Mouse (Mus musculus): ENCODE data around the gene Myo16. TPM values are rescaled to one million over a fixed set of nuclear protein-coding genes. Genes with fewer than 3 reads are reported as not detected.

Gene Myo16
- polyA plus RNA-seq, 1 experiment from 2014 or later: 0.63 TPM

DNA sequence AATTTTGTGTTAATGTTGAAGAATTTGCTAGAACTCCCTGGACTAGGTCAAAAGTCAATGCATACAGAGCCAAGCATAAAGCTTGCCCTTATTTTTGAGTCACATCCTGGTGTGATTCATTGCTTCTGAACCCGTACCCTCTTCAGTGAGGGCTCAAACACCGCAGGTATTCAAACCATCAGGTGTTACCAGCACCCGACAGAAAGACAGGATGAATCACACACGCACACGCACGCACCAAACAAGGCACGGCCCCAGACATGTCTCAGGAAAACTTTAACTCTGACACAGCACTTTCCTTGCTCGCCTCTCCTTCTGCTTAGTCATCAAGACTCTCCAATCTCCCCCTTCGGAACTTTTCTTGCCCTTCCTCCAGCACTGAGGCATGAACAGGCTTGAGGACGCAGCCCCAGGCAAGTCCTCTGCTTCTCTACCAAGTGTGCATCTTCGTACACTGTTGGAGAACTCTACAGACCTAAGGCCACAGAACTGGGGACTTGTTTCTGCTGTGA, 435.8 kb downstream of the Myo16 start:
- no peaks in the 10 kb centered on the region for H3K27me3 ChIP-seq
- H3K36me3 ChIP-seq: no peaks in the 10 kb centered on the region
- no peak overlapping the region for H3K9ac ChIP-seq
- H3K4me3 ChIP-seq (replicated peaks): no peak overlapping the region
- WGBS: 68% methylated on average over 11 of the region's 11 CpGs
- H3K4me2 ChIP-seq (replicated peaks): no peak overlapping the region
- no peaks in the 10 kb centered on the region for H3K4me1 ChIP-seq
- H3K27ac ChIP-seq (replicated peaks): no peak overlapping the region
- H3K9me3 ChIP-seq (replicated peaks): no peaks in the 10 kb centered on the region
- ATAC-seq (ENCODE audit: insufficient number of reproducible peaks, low FRiP score, low TSS enrichment, low read depth): no peak

- Histone ChIP-seq H3K4me3 (replicated peaks) (no peak overlapping the region), H3K36me3 (no peaks in the 10 kb centered on the region), H3K9ac (no peak overlapping the region), H3K27me3 (no peaks in the 10 kb centered on the region), H3K9me3 (replicated peaks) (no peaks in the 10 kb centered on the region), H3K4me1 (no peaks in the 10 kb centered on the region), H3K27ac (replicated peaks) (no peak overlapping the region), H3K4me2 (replicated peaks) (no peak overlapping the region)
- ATAC-seq (ENCODE audit: insufficient number of reproducible peaks, low FRiP score, low TSS enrichment, low read depth): no peak
- WGBS: 90% methylated on average over 6 of the region's 6 CpGs
Observed at GRCm38 (mm10) chr8:10592917-10593316, 439.2 kb downstream of the Myo16 start.

- 88% methylated on average over 3 of the region's 3 CpGs for WGBS
- Histone ChIP-seq H3K9ac (no peak overlapping the region), H3K4me1 (no peaks in the 10 kb centered on the region), H3K4me2 (replicated peaks) (no peak overlapping the region), H3K27ac (replicated peaks) (no peak overlapping the region), H3K36me3 (no peaks in the 10 kb centered on the region), H3K9me3 (replicated peaks) (no peaks in the 10 kb centered on the region), H3K4me3 (replicated peaks) (no peak overlapping the region), H3K27me3 (no peaks in the 10 kb centered on the region)
- ATAC-seq (ENCODE audit: insufficient number of reproducible peaks, low FRiP score, low TSS enrichment, low read depth): no peak
Observed at GRCm38 (mm10) chr8:10596353-10596752, 442.6 kb downstream of the Myo16 start.

GRCm38 (mm10) chr8:10597595-10597994, 443.9 kb downstream of the Myo16 start:
- H3K27ac ChIP-seq (replicated peaks): no peak overlapping the region
- no peaks in the 10 kb centered on the region for H3K4me1 ChIP-seq
- no peak for ATAC-seq (ENCODE audit: insufficient number of reproducible peaks, low FRiP score, low TSS enrichment, low read depth)
- no peak overlapping the region for H3K4me2 ChIP-seq (replicated peaks)
- no peaks in the 10 kb centered on the region for H3K36me3 ChIP-seq
- no peak overlapping the region for H3K9ac ChIP-seq
- 62% methylated on average over 5 of the region's 5 CpGs for WGBS
- H3K9me3 ChIP-seq (replicated peaks): no peaks in the 10 kb centered on the region
- H3K27me3 ChIP-seq: no peaks in the 10 kb centered on the region
- H3K4me3 ChIP-seq (replicated peaks): no peak overlapping the region

DNA sequence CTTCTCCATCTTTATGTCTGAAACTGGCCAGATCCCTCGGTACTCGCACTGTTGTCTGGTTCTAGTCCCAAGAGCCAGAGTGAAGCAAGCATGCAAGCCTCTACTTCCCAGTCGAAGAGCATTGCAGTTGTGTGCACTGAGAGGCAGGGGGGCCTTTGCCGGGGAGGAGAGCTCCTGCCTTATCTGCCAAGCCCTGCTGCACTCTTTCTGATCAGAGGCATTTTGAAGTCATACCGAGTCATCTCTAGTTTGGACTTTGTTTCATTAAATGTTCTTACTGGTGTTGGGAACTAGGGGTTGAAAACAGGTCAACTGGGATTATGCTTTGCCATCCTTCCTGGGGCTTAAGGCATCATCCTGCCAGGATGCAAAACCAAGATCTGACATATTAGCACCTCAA, 445.2 kb downstream of the Myo16 start:
- Histone ChIP-seq H3K4me3 (replicated peaks) (no peak overlapping the region), H3K27ac (replicated peaks) (no peak overlapping the region), H3K27me3 (no peaks in the 10 kb centered on the region), H3K36me3 (no peaks in the 10 kb centered on the region), H3K9me3 (replicated peaks) (no peaks in the 10 kb centered on the region), H3K9ac (no peak overlapping the region), H3K4me1 (no peaks in the 10 kb centered on the region), H3K4me2 (replicated peaks) (no peak overlapping the region)
- ATAC-seq (ENCODE audit: insufficient number of reproducible peaks, low FRiP score, low TSS enrichment, low read depth): no peak
- 88% methylated on average over 5 of the region's 5 CpGs for WGBS

- Histone ChIP-seq H3K27ac (replicated peaks) (no peak overlapping the region), H3K9ac (no peak overlapping the region), H3K27me3 (no peaks in the 10 kb centered on the region), H3K36me3 (no peaks in the 10 kb centered on the region), H3K4me1 (0 out of 2 replicates have a peak, but pooled peaks cover 8% of the 10 kb centered on the region), H3K4me3 (replicated peaks) (no peak overlapping the region), H3K4me2 (replicated peaks) (no peak overlapping the region), H3K9me3 (replicated peaks) (no peaks in the 10 kb centered on the region)
- ATAC-seq (ENCODE audit: insufficient number of reproducible peaks, low FRiP score, low TSS enrichment, low read depth): no peak
- 35% methylated on average over 12 of the region's 12 CpGs for WGBS
Observed at GRCm38 (mm10) chr8:10606028-10606815, 452.5 kb downstream of the Myo16 start.

- no peak overlapping the region for H3K27ac ChIP-seq (replicated peaks)
- no peak overlapping the region for H3K4me2 ChIP-seq (replicated peaks)
- no peaks in the 10 kb centered on the region for H3K9me3 ChIP-seq (replicated peaks)
- WGBS: 52% methylated on average over 4 of the region's 4 CpGs
- ATAC-seq (ENCODE audit: insufficient number of reproducible peaks, low FRiP score, low TSS enrichment, low read depth): no peak
- no peaks in the 10 kb centered on the region for H3K36me3 ChIP-seq
- H3K4me1 ChIP-seq: 0 out of 2 replicates have a peak, but pooled peaks cover 8% of the 10 kb centered on the region
- H3K9ac ChIP-seq: no peak overlapping the region
- H3K27me3 ChIP-seq: no peaks in the 10 kb centered on the region
- H3K4me3 ChIP-seq (replicated peaks): no peak overlapping the region
Observed at GRCm38 (mm10) chr8:10606816-10607209, 453.1 kb downstream of the Myo16 start.

DNA sequence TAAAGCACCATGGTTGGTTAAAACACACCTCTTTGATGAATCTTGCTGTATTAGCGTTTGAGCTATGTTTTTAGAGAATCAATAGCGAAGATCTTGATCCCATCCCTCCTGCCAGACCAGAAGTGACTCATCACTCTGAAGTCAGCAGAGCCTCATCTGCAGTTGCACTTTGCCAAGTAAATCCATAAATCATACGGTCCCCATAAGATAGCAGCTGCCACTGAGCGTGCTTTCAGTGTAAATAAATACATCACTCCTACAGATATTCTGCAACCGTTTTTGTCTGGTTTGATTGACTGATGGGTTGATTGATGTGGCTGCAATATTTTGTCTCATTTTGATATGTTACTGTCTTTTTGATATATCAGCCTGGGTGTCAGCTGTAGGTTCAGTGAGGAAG, 457.9 kb downstream of the Myo16 start:
- Histone ChIP-seq H3K4me3 (replicated peaks) (no peak overlapping the region), H3K4me2 (replicated peaks) (no peak overlapping the region), H3K4me1 (0 out of 2 replicates have a peak, but pooled peaks cover under 1% of the 10 kb centered on the region), H3K27me3 (no peaks in the 10 kb centered on the region), H3K9me3 (replicated peaks) (no peaks in the 10 kb centered on the region), H3K27ac (replicated peaks) (no peak overlapping the region), H3K9ac (no peak overlapping the region), H3K36me3 (no peaks in the 10 kb centered on the region)
- ATAC-seq (ENCODE audit: insufficient number of reproducible peaks, low FRiP score, low TSS enrichment, low read depth): no peak
- 66% methylated on average over 5 of the region's 5 CpGs for WGBS

GRCm38 (mm10) chr8:10613371-10613770, 459.7 kb downstream of the Myo16 start:
- Histone ChIP-seq H3K4me2 (replicated peaks) (no peak overlapping the region), H3K27ac (replicated peaks) (no peak overlapping the region), H3K9ac (no peak overlapping the region), H3K4me3 (replicated peaks) (no peak overlapping the region), H3K4me1 (no peaks in the 10 kb centered on the region), H3K36me3 (no peaks in the 10 kb centered on the region), H3K27me3 (no peaks in the 10 kb centered on the region), H3K9me3 (replicated peaks) (no peaks in the 10 kb centered on the region)
- 68% methylated on average over 2 of the region's 2 CpGs for WGBS
- ATAC-seq (ENCODE audit: insufficient number of reproducible peaks, low FRiP score, low TSS enrichment, low read depth): no peak

DNA sequence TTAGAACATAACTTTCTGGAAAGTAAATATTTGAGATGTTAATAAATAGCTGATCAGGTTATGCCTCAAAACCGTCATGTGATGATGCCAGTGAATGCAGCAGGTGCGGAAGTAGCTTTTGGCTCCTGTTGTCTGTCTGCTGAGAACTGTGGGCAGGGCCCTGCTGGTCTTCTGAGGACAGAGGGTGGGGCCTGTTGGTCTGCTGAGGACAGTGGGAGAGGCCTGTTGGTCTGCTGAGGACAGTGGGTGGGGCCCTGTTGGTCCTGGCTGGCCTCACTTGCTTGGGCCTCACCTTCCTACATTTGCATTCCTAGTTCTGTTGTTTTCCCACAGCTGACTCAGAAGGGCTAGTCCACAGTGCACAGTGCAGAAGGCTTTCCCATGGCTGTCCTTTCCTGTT, 466.0 kb downstream of the Myo16 start:
- no peak for ATAC-seq (ENCODE audit: insufficient number of reproducible peaks, low FRiP score, low TSS enrichment, low read depth)
- Histone ChIP-seq H3K27me3 (no peaks in the 10 kb centered on the region), H3K4me3 (replicated peaks) (no peak overlapping the region), H3K4me2 (replicated peaks) (no peak overlapping the region), H3K36me3 (no peaks in the 10 kb centered on the region), H3K4me1 (no peaks in the 10 kb centered on the region), H3K9ac (no peak overlapping the region), H3K9me3 (replicated peaks) (no peaks in the 10 kb centered on the region), H3K27ac (replicated peaks) (no peak overlapping the region)
- 84% methylated on average over 2 of the region's 2 CpGs for WGBS

DNA sequence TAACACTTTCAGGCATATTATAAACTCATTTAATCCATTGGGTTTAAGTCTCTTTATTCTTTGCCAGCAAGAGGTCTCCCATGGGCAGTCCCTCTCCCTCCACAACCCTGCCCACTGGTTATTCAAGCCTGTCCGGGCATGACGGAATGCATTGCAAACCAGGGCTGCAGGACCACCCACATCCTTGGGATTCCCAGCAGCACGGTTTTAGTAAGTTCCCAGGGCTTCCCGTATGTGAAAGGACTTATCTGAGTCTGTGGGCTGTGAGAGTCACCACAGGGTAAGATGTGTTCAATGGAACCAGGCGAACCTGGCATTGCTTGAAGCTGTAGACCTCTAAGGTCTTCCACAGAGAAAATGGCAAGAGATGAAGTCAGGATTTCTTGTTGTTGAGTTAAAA, 471.6 kb downstream of the Myo16 start:
- H3K36me3 ChIP-seq: no peaks in the 10 kb centered on the region
- H3K27ac ChIP-seq (replicated peaks): no peak overlapping the region
- H3K9ac ChIP-seq: no peak overlapping the region
- H3K4me2 ChIP-seq (replicated peaks): no peak overlapping the region
- ATAC-seq (ENCODE audit: insufficient number of reproducible peaks, low FRiP score, low TSS enrichment, low read depth): no peak
- H3K27me3 ChIP-seq: no peaks in the 10 kb centered on the region
- no peaks in the 10 kb centered on the region for H3K9me3 ChIP-seq (replicated peaks)
- 37% methylated on average over 5 of the region's 5 CpGs for WGBS
- H3K4me3 ChIP-seq (replicated peaks): no peak overlapping the region
- H3K4me1 ChIP-seq: no peaks in the 10 kb centered on the region

GRCm38 (mm10) chr8:10628725-10629124, 475.0 kb downstream of the Myo16 start:
- Histone ChIP-seq H3K4me3 (replicated peaks) (no peak overlapping the region), H3K27me3 (no peaks in the 10 kb centered on the region), H3K4me2 (replicated peaks) (no peak overlapping the region), H3K9me3 (replicated peaks) (no peaks in the 10 kb centered on the region), H3K4me1 (no peaks in the 10 kb centered on the region), H3K27ac (replicated peaks) (no peak overlapping the region), H3K9ac (no peak overlapping the region), H3K36me3 (no peaks in the 10 kb centered on the region)
- 57% methylated on average over 8 of the region's 8 CpGs for WGBS
- ATAC-seq (ENCODE audit: insufficient number of reproducible peaks, low FRiP score, low TSS enrichment, low read depth): no peak
